Mouse (Mus musculus) cerebellum, postnatal 25 days (tissue): ENCODE results near the gene Gm49373.
A peak's percentile ranks its signal among the peaks of the same experiment; 100 is the strongest.
"Not testable (repeated sequence)": the region's sequence is repeated elsewhere in the genome, so short reads cannot be mapped to it uniquely, and the experiment has no call there.

ENCODE experiments used
- DNase-seq, 2 experiments: peaks; one replicate each; pipeline ENCODE4 v3.0.0; 2021; ENCODE audit warnings: mixed read lengths in 2 of 2

The Gm49373 gene

DNA sequence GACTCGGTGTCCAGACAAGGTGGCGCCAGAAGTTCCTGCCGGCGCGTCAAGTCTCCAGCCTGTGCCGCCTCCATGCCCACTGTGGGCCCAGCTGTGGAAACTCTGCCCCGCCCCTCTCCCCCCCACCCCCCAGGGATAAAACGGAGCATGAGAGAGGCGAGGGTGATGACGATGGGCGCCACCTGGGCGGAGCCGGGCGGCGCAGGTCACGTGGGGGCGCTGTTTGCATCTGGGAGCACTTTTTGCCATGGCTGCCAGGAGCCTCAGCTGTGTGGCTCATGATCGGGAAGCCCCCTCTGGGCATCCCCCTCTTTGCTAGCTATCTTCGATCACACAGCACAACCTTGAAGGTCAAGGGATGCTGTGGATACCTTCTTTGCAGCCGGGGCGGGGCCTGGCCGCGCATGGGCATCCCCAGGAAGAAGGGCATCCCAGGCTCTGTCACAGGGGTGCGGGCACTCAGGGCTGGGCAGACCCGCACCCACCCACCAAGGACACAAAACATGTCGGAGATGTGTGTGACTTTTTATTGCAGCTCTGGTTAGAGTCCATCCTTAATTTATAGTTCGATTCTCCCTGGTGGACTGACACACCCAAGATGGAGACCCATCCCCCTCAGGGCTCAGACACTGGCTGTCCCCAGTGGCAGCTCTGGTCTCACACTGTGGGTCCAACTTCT is 5.8 kb downstream of the Gm49373 start, which contains the start of gene Zglp1:
Gene Zglp1, minus strand, starts transcription at position 88 of the 679 bp plus-strand sequence.
- no peak for DNase-seq

DNA sequence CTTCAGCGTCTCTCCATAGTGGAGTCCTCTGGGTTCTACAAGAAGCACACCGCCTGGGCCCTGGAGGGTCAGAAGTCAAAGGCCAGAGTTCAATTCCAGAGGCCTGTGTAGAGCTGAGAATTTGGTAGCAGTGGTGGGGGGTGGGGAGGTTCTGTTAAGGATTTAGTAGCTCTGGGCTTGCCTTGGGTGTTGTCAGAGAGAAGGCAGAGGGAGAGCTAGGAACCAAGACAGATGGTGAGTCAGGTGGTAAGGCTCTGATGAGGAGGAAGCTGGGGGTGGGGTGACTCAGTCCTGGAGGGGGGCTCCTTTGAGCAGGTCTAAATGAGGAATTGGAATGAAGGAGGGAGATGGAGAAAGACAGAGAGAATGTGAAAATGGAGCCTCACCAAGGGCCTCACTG is 10.0 kb downstream of the Gm49373 start:
- no peak for DNase-seq

DNA sequence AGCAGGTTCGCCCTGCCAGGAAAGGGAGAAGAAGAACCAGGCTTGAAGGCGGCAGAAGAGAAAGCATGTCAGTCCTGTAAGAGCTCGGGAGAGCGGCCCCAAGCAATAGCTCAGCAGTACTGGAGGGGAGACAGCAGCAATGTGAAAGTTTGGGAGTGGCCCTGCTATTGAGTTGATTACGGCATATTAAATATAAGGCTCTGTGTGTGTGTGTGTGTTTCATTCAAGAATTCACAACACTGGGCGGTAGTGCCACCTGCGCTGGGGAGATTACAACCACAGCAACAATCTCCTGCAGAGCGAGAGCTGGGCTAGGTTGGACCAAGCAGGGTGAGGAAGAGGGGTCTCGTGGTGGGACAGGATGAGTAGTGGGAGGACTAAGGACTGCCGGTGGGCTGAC is 21.3 kb downstream of the Gm49373 start:
- DNase-seq: no peak

DNA sequence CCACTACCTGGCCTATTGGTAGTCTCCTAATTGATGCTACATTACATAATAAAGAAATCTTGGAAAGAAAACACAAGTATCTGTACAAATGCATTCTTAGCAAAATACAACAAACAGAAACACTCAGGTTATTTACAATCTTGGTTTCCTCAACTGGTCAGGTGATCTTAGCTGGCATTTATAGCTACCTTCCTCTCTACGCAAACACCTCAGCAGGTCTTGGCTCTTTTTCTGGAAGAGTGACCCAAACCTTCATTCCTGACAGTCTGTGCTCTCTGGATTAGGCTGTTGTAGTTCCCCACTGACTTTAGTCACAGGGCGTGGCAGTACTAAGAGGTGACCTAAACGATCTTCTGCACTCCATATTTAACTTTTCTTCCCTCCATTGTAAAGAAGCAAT is 27.7 kb downstream of the Gm49373 start:
- no peak for DNase-seq

DNA sequence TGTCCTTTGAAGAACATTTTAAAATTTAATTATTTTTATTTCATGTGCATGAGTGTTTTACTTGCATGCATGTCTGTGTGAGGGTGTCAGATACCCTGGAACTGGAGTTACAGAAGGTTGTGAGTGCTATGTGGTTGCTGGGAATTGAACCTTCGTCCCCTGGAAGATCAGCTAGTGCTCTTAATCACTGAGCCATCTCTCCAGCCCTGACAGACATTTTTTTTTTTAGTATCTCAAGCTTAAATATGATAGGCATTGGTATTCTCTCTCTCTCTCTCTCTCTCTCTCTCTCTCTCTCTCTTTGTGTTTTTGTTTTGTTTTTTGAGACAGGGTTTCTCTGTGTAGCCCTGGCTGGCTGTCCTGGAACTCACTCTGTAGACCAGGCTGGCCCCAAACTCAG is 28.1 kb downstream of the Gm49373 start:
- DNase-seq: not testable (repeated sequence)

DNA sequence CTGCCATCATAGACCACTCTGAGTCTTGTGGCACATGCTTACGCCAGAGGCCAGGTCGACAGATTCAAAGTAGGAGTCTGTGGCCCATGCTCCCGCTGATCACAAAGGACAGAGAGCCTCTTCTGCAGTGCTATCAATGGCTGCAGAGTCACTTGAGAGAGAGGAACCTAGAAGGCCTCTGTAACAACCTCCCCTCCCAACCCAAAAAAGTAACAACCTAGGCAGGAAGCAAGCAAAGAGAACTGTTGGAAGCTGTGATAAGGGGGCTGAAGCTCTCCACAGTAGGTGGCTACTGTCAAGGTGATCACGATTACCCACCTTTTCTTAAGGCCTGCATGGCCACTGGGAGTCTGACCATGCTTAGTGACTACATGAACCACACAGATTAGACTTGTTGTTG is 29.3 kb downstream of the Gm49373 start:
- no peak for DNase-seq

DNA sequence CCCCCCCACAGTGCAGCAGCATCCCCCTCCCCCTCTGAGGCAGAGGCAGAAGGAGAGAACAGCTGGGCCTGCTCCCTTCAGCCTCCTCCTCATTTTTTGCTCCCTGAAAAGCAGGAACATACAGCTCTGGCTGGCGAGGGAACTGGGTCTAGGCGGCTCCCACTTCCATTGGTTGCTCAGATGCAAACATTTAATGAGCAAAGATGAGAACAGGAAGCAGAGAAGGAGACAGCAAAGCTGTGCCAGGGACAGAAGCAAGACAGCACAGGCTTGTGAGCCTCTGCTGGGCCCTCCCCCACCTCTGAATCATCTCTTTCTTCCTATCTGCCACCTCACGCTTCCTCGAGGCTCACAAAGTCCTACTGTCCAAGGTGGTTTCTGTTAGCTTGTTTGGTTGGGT is 31.6 kb downstream of the Gm49373 start:
- no peak for DNase-seq

DNA sequence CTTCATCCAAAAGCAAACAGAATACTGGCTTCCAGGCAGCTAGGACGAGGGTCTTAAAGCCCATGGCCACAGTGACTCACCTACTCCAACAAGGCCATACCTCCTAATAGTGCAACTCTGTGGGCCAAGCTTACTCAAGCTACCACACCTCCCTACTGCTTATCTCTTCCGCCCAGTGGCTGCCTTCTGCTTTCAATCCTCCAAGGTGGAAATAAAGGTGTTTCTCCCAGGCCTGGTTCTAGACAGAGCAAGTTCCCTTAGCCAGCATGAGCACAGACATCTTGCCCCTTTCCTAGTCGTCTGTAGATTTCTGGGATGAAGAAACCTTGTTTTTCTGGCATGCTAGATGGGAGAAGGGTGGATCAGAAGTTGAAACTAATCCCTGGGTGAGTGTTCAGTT is 33.1 kb downstream of the Gm49373 start:
- DNase-seq: no peak

DNA sequence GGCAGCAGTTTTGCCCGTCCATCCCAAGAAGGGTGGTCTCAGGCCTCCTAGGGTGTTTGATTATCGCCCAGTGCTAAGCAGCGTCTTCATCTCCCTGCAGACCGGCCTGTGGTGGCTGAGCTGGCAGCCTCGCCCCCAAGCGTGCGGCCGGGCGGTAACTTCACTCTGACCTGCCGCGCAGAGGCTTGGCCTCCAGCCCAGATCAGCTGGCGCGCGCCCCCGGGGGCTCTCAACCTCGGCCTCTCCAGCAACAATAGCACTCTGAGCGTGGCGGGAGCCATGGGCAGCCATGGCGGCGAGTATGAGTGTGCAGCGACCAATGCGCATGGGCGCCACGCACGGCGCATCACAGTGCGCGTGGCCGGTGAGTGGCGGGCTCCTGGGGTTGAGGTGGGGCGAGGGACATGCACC is 35.4 kb downstream of the Gm49373 start:
- DNase-seq: peak; percentile 36 to 61

DNA sequence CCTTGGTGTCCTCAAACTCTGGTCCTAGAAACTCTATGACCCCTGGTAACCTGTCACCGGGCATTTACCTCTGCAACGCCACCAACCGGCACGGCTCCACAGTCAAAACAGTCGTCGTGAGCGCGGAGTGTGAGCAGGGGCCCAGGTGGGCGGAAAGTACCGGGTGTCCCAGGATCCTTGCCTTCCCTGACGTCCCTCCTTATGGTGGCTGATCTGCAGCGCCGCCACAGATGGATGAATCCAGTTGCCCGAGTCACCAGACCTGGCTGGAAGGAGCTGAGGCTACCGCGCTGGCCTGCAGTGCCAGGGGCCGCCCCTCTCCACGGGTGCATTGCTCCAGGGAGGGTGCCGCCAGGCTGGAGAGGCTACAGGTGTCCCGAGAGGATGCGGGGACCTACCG is 36.2 kb downstream of the Gm49373 start:
- no peak for DNase-seq

DNA sequence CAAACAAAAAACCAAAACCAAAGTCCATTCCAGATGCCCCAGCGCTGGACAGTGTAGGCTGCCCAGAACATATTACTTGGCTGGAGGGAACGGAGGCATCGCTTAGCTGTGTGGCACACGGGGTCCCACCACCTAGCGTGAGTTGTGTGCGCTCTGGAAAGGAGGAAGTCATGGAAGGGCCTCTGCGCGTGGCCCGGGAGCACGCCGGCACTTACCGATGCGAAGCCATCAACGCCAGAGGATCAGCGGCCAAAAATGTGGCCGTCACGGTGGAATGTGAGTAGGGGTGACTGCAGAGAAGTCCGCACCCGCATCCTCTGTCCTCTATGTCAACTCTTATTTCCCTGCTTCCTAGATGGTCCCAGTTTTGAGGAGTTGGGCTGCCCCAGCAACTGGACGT is 36.7 kb downstream of the Gm49373 start:
- no peak for DNase-seq

DNA sequence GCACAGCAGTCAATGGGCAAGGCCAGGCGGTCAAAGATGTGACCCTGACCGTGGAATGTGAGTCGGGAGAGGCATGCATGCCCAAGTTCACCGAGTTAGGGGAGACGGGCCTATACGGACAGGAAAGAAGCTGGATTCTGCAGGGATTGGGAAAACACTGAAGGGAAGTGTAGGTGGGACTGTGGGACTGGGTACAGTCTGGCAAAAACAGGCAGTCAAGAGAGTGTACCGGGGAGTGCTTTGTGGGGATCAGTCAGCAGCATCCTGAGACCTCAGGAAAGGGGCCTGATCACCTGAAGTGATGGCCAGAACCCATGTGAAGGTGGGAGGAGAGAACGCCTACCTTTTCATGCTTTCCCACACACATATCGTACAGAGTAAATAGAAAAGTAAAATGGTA is 37.3 kb downstream of the Gm49373 start:
- DNase-seq: no peak

DNA sequence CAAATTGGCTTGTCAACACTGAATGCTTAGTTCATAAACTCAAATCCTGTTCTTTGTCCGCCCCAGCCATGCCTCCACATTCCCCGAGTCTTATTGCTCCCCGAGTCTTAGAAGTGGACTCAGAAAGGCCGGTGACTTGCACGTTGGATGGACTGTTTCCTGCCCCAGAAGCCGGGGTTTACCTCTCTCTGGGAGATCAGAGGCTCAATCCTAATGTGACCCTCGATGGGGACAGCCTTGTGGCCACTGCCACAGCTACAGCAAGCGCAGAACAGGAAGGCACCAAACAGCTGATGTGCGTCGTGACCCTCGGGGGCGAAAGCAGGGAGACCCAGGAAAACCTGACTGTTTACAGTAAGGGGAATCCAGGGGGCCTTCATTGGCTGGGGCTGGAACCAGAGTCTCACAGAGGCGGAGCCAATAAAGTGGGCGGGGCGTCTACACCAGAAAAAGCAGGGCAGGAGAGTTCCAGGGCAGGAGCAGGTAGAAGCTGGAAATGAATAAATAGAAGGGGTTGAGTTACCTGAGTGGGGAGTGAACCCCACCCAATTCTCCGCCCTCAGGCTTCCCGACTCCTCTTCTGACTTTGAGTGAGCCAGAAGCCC is 38.3 kb downstream of the Gm49373 start:
- DNase-seq: no peak

DNA sequence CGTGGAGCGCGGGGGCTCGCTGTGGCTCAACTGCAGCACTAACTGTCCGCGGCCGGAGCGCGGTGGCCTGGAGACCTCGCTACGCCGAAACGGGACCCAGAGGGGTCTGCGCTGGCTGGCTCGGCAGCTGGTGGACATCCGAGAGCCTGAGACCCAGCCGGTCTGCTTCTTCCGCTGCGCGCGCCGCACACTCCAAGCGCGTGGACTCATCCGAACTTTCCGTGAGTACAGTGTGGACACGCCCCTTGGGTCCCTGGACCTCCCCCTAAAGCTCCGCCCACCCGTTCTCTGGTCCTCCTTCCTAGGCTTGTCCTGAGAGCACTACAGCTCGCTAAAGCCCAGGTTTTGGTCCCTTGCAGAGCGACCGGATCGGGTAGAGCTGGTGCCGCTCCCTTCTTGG is 39.8 kb downstream of the Gm49373 start:
- peak; percentile 34 to 54 for DNase-seq

DNA sequence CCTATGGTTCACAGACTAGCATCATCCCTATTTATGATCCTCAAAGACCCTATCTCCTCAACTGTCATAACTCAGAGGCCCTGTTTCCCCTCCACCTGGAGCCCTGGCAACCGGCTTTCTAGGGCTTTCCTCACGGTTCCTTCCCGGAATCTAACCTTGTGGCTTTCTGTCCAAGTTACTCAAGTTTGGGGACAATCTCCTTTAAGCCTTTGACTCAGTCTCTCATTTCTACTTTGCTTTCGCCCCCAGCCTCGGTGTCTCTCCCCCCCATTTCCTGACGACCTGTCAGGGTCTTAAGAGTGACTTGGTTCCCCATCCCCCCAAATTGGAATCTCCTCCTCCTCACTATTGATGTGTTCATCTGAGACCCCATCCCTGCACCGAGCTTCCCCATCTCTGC is 40.4 kb downstream of the Gm49373 start:
- DNase-seq: no peak

DNA sequence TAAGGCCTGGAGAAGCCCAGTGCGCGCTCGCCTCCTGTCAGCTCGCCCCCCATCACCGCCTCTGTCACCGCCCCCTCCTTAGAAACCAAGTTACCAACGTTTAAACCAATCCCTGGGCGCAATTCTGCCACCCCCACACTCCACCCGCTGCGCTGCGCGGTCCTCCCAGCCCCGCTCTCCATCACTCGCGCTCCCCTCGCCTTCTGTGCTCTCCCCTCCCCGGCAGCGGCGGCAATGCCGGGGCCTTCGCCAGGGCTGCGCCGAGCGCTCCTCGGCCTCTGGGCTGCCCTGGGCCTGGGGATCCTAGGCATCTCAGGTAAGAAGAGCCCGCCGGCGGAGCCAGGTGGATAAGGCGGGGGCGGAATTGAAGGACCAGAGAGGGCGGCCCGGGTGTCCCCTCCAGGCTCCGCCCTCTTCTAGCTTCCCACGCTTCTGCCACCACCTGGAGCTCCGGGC is 41.0 kb downstream of the Gm49373 start, which contains the start of gene Icam5:
Gene Icam5, plus strand, starts transcription at position 178 of the 456 bp plus-strand sequence.
- peak; percentile 48 to 50 for DNase-seq

DNA sequence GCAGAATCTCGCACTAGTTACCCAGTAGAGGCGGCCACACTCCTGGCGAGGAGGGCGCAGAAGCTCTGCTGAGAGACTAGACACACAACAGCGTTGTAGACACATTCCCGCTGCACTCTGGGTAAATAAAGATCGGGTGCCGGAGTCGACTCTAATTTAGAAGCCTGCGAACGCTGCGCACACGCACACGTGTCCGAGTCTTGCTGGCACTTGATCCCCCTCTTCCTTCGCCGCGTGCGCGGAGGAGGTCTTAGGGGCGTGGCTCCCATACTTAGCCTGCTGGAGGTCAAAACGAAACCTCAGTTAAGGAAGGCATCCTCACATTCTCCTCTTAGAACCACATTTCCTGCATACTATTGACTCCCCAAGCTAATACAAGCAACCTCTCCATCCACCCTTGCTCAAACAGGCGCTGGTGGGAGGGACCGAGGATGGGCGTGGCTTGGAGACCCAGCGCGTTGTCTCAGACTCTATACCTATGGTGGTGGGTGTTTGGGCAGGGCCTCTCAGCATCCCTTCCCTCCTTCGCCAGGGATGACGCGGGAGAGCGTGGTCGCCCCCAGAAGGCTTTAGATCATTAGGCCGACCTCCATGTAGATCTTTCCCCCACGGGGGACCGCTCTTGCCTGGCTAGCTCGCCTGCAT is 41.5 kb downstream of the Gm49373 start:
- peak; percentile 51 to 59 for DNase-seq

DNA sequence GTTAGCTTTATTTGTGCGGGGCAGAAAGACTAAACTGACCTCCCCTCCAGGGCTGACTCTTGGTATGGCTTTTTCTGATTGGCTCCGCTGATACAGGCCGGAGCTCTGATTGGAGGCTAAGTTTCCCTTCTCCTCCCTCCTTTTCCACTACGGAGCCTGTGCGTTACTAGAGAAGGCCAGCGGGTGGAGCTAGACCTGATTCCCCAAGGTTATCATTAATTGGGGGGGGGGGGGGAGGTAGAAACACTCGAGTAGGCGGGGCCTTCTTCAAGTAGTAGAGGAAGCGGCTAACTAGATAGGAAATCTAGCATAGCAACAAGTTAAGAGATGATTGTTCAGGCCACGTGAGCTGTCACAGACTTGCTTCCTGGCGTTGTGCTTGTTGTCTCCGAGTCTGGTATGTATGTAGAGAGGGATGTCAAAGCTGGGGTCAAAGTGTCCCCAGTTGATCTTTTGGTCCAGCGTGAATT is 42.1 kb downstream of the Gm49373 start:
- peak; percentile 77 to 88 for DNase-seq

DNA sequence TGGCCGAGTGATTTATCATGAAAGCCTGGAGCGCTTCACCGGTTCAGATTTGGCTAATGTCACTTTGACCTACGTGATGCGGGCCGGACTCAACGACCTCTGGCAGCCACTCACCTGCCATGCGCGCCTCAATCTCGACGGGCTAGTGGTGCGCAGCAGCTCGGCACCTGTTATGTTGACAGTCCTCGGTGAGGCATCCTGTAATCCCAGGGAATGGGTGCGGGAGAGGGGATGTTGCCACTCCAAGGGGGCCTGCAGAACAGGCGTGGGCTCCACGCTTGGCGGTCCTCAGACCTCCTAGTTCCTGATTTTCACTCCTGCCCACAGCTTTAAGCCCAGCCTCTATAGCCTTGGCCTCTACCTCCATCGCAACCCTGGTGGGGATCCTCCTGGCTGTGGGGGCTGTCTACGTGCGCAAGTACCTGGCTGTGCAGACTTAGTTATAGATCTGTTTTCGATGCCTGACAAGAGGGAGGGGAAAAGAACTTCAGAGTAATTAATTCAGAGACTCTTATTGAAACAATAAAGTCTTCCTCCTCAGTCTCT is 42.8 kb downstream of the Gm49373 start:
- DNase-seq: no peak

DNA sequence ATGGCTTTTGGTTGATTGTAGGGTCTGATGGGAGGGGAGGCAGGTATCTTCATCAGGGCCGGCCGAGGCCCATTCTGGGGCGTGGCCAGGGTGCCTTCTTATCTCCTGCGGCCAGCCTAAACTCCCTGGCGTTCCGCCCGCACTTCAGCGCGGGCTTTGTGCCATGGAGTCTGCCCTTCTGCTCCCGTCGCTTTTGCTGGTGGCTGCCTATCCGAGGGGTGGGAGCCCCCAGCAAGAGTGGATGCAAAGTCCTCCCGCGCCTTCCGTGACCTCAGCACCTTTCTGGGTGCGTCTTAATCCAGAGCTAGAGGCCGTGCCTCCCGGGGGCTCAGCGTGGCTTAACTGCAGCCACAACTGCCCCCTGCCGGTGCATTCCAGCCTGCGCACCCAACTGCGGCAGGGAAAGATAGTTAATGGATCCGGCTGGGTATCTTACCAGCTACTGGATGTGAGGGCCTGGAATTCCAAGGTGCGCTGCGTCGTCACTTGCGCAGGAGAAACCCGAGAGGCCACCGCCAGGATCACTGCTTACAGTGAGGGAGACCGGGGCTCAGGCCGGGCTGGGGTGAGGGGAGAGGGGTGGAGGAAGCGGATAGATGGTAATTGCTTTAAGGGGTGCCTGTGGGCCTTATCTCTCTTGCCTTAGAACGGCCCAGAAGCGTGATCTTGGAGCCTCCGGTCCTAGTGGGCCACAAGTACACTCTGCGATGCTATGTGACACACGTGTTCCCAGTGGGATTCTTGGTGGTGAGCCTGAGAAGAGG is 43.4 kb downstream of the Gm49373 start, which contains the start of gene Icam4:
Gene Icam4, plus strand, starts transcription at position 83 of the 764 bp plus-strand sequence.
- DNase-seq: peak; percentile 62 to 78

DNA sequence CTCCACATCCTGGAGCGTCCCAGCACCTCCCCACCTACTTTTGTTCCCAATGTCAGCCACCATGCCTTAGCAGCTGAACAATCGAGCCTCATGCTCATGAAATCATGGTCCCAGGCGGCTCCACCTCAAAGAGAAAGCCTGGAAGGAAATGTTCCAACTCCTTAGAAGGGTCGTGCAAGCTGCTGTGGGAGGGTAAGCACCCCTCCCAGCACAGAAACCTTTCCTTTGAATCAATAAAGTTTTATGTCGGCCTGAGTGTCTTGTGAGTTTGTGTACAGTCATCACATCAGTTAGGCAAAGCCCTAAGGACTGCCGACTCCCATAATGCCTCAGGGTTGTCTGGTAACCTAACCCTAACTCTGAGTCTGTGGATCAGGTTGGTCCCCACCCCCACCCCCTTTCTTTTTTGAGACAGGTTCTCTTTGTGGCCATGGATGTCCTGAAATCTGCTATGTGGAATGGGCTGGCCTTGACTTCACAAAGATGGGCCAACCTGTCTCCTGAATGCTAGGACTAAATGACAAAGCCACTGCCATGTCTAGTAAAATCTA is 44.3 kb downstream of the Gm49373 start:
- no peak for DNase-seq

DNA sequence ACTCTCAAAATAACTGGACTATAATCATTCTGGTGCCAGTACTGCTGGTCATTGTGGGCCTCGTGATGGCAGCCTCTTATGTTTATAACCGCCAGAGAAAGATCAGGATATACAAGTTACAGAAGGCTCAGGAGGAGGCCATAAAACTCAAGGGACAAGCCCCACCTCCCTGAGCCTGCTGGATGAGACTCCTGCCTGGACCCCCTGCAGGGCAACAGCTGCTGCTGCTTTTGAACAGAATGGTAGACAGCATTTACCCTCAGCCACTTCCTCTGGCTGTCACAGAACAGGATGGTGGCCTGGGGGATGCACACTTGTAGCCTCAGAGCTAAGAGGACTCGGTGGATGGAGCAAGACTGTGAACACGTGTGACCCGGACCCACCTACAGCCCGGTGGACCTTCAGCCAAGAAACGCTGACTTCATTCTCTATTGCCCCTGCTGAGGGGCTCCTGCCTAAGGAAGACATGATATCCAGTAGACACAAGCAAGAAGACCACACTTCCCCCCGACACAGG is 45.1 kb downstream of the Gm49373 start:
- DNase-seq: no peak
